Mouse (Mus musculus): ENCODE measurements around the gene Gm43951. TPM values are rescaled to one million over a fixed set of nuclear protein-coding genes. Genes with fewer than 3 reads are reported as not detected.

The Gm43951 gene
- 5.2 TPM for polyA plus RNA-seq (2015; fragmentation: Illumina TruSeq; extraction: RNeasy Lipid Tissue Mini Kit (QIAGEN cat#74804); ENCODE audit: low read depth, low replicate concordance)

DNA sequence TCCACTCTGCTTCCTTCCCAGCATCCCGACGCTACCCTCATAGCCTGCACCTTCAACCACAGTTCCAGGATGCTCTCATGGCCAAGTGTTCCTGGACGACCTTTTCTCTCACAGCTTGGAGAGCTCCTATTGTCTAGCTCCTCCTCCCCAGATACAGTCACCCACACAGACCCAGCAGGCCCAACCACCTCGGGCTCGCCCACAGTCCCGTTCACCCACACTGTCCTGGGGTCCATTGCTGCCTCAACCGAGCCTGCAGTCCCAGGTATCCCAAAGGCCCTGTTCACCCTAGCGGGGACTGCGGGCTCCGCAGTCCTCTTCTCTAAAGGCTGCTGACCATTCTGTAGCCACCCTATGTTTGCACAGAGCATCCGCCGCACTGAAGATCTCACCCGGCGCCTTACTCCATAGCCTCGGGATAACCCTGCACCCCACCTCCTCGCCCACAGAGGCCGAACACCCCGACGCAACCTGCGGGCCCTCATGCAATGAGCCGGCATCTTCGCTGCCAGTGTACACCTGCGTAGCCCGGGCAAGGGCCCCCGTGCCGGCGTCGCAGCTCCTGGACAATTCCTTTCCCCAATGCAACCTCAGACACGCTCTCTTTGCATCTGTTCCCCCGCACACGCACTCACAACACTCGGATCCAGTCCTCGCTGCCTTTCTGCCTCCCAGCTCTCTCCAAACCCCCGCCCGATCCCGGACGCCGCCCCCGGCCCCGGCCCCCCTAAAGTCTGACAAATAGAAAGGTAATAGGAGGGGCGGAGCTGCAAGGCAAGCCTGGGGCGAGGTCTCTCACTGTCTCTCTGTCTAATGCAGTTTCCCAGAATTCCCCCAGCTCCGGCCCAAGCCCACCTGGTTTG is at the start of gene Gm43951:
Gm43951 (minus strand) TSS at position 500 of the 863 bp plus-strand sequence.

DNA sequence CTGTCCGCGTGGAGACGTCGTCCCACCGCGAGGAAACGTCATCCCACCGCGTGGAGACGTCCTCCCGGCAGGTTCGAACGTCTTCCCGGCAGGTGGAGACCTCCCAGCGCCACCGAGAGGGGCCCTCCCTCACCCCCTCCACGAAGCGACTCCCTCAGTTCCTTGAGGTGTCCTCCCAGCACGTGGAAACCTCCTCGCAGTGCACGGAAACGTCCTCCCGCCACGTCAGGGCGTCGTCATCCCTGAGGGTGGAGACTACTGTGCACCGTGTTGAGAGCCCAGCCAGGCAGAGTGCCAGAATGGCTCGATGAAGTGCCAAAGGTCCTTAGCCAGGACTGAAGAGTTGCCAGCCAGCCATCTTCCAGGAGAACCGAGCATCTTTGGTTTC is 8.8 kb upstream of the Gm43951 start, which contains the start of gene Med31:
Med31 (minus strand) TSS at position 183 of the 388 bp plus-strand sequence.

GRCm38 (mm10) chr11:72207204-72207833 is 679 bp upstream of the Gm43951 start, which contains the start of the genes 4933427D14Rik and Txndc17:
Gene 4933427D14Rik, minus strand, starts transcription at chr11:72207459.
Gene Txndc17, plus strand, starts transcription at chr11:72207547.

Other genes with a start within 250 kb of the Gm43951 start
- gene Aipl1, start 169.3 kb downstream of the Gm43951 start, polyA plus RNA-seq (2015; fragmentation: Illumina TruSeq; extraction: RNeasy Lipid Tissue Mini Kit (QIAGEN cat#74804); ENCODE audit: low read depth, low replicate concordance): not detected
- gene Pimreg, start 164.8 kb downstream of the Gm43951 start, polyA plus RNA-seq (2015; fragmentation: Illumina TruSeq; extraction: RNeasy Lipid Tissue Mini Kit (QIAGEN cat#74804); ENCODE audit: low read depth, low replicate concordance): 0.51 TPM
- gene Pitpnm3, start 71.1 kb downstream of the Gm43951 start, polyA plus RNA-seq (2015; fragmentation: Illumina TruSeq; extraction: RNeasy Lipid Tissue Mini Kit (QIAGEN cat#74804); ENCODE audit: low read depth, low replicate concordance): 35.2 TPM
- gene 4933427D14Rik, start 619 bp upstream of the Gm43951 start, polyA plus RNA-seq (2015; fragmentation: Illumina TruSeq; extraction: RNeasy Lipid Tissue Mini Kit (QIAGEN cat#74804); ENCODE audit: low read depth, low replicate concordance): 15.1 TPM
- 74.5 TPM for gene Txndc17, start 707 bp upstream of the Gm43951 start, polyA plus RNA-seq (2015; fragmentation: Illumina TruSeq; extraction: RNeasy Lipid Tissue Mini Kit (QIAGEN cat#74804); ENCODE audit: low read depth, low replicate concordance)
- gene Med31, start 8.8 kb upstream of the Gm43951 start, polyA plus RNA-seq (2015; fragmentation: Illumina TruSeq; extraction: RNeasy Lipid Tissue Mini Kit (QIAGEN cat#74804); ENCODE audit: low read depth, low replicate concordance): 31.6 TPM
- 9.1 TPM for gene Slc13a5, start 60.4 kb upstream of the Gm43951 start, polyA plus RNA-seq (2015; fragmentation: Illumina TruSeq; extraction: RNeasy Lipid Tissue Mini Kit (QIAGEN cat#74804); ENCODE audit: low read depth, low replicate concordance)
- 15.3 TPM for gene Xaf1, start 94.8 kb upstream of the Gm43951 start, polyA plus RNA-seq (2015; fragmentation: Illumina TruSeq; extraction: RNeasy Lipid Tissue Mini Kit (QIAGEN cat#74804); ENCODE audit: low read depth, low replicate concordance)
- gene Fbxo39, start 107.6 kb upstream of the Gm43951 start, polyA plus RNA-seq (2015; fragmentation: Illumina TruSeq; extraction: RNeasy Lipid Tissue Mini Kit (QIAGEN cat#74804); ENCODE audit: low read depth, low replicate concordance): not detected
- gene Tekt1, start 155.6 kb upstream of the Gm43951 start, polyA plus RNA-seq (2015; fragmentation: Illumina TruSeq; extraction: RNeasy Lipid Tissue Mini Kit (QIAGEN cat#74804); ENCODE audit: low read depth, low replicate concordance): 5.1 TPM
- gene Smtnl2, start 204.9 kb upstream of the Gm43951 start, polyA plus RNA-seq (2015; fragmentation: Illumina TruSeq; extraction: RNeasy Lipid Tissue Mini Kit (QIAGEN cat#74804); ENCODE audit: low read depth, low replicate concordance): 0.65 TPM
- not detected for gene Ggt6, start 228.7 kb upstream of the Gm43951 start, polyA plus RNA-seq (2015; fragmentation: Illumina TruSeq; extraction: RNeasy Lipid Tissue Mini Kit (QIAGEN cat#74804); ENCODE audit: low read depth, low replicate concordance)
- 35.8 TPM for gene Mybbp1a, start 234.5 kb upstream of the Gm43951 start, polyA plus RNA-seq (2015; fragmentation: Illumina TruSeq; extraction: RNeasy Lipid Tissue Mini Kit (QIAGEN cat#74804); ENCODE audit: low read depth, low replicate concordance)